Mouse (Mus musculus): ENCODE results near the gene Cfap65.
A peak's percentile ranks its signal among the peaks of the same experiment; 100 is the strongest.

The Cfap65 gene

GRCm38 (mm10) chr1:74939762-74940161 is 4.4 kb upstream of the Cfap65 start:
- DNase-seq (ENCODE audit: low spot score), result no peak

DNA sequence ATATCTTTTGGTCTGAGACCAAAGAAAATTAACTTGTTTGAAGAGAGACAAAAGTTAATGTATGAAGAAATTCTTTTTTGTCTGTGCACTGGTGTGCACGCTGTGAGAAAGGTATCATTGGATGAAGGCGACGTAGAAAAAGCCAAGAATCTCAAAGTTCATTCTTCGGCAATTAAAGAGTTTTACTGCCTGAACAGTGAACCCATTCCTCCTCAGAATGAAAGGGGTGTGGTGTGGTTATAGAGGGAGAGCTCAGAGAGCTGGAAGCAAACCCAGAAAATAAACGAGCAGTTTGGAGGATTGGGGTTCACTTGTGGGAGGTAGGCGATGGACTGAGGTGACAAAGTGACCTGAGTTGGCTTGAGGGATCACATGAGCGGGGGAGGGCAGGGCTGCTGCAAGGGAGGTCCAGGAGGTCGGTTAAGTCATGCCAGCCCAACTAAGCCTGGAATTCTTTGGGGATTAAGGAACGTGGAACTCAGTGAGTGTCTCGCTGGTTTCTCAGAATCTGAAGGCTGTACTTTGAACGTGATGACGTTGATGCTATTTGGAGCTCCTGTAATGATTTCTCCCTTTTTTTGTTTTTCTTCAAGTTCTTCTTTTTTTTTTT is 927 bp upstream of the Cfap65 start:
- DNase-seq (ENCODE audit: low spot score), result no peak

DNA sequence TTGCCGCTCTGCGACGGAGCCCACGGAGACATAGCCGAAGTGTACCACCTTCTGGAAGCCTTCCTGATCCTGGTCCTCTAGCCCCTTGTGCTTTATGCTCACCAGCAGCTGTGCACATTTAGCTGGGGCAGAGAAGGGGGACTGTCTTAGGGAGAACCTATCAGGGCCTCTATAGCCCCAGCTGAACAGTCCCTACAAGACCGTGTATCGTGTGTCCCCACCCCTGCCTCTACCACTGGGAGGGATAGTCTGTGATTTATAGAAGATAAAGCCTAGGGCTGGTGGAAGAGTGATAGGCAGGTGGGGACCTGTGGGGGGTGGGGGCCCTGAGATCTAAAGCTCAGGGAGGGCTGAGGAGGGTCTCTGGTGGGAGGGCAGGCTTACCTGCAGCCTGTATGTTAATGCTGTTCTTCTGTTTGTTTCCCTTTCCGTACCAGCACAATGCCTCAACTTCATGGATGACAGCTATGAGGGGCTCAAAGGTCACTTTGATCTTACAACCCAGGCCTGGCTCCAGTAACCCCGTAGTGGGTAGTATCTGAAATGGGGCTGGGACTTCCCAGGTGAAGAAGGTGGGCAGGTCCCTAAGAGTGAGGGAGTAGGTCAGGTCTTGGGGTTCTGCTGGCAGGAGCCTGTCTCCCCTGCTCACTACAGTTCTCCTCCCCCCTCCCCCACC is 7.6 kb downstream of the Cfap65 start:
- no peak for DNase-seq (ENCODE audit: low spot score)

DNA sequence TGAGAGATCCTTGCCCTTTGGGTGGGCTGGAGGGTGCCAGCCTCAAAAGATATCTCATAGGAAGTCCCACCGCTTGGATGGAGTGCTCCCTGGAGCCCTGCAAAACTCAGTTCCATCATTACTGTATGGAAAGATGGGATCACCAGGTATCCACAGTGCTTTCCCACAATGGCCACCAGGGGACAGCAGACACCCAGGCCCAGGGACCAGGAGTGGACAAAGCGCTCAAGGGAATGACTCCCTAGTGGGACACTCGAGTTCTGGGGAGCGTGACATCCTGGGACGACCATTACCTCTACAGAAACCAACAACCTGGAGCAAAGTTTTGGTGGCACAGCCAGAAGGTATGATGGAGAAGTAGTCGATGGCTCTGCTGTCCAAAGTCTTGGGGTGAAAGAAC is 8.7 kb downstream of the Cfap65 start:
- peak; percentile 69 for DNase-seq (ENCODE audit: low spot score)

DNA sequence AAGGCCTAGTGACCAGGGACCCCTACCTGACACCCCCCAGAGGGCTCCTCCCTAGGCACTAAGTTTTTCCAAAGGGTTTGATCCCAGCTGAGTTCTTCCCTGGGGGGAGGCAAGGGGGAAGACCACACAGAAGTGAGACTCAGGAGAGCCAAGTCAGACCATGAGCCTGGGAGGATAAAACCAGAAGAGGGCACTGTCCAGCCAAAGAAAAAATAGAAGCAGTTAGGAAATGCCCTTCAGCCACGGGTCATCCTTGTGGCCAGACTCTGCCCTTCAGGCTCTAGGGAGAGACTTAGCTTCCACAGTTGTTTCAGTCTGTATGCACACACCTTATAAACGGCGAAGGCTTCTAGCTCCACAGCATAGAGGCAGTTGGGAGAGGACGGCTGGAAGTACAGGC is 10.9 kb downstream of the Cfap65 start:
- DNase-seq (ENCODE audit: low spot score), result no peak

DNA sequence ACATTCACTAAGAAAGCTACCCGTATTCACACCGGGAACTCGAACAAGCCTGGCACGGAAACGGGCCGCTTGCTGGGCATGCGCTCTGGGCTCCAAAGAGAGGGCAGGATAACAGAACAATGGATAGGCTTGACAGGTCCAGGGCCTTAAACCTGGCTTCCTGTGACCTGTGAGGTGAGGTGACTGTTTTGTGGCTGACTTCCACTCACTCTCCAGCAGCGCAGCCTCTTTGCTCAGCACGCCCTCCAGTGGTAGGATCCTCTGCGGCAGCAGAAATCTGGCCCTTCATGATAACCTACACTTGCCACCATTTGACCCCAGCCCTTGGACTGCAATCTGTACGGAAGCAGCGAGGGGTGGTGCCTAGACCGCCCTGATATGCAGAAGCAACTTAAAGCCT is 19.7 kb downstream of the Cfap65 start:
- DNase-seq (ENCODE audit: low spot score), result no peak

GRCm38 (mm10) chr1:74902191-74902590 is 33.2 kb downstream of the Cfap65 start:
- no peak for DNase-seq (ENCODE audit: low spot score)

GRCm38 (mm10) chr1:74901686-74902085 is 33.7 kb downstream of the Cfap65 start:
- peak; percentile 83 for DNase-seq (ENCODE audit: low spot score)

DNA sequence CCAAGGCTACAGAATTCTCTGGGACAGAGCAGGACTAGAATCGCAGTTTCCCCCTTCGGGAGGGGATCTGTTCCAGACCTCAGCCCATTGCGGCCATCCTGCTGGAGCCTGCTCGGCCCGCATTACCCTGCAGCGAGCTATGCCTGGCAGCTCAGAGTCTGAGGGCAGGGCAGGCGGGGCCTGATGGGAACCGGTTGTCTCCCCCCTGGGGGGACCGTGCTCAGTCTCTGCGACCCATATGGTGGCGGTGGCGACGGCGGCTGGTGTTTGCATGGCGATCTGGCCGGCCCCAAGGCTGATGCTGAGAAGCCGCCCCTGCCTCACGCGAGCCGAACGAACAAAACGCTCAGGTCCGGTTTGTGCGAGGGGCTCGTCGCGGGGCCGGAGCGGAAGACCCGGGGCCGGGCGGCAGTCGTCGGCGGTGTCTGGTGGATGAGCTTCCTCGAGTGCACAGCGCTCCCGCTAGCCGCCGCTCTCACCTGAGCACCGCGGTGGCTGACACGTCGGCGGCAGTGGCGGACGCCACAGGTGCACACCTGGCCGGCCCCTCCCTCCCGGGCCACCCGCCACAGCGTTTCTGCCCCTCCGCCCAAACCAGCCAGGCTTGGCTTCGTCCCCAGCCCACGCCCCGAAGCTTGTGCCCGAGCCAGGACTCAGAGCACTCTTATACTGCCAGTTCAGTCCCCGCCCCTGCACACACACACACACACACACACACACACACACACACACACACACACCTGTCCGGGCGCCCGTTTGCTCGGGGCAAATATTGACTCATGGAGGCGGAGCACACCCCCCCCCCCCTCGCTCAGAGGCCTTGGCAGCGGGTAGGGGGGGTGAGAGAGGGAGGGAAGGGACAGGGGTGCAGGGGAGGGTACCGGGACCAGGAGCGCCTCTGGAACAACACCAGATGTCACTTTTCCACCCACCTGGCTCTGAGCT is 34.8 kb downstream of the Cfap65 start:
- no peak for DNase-seq (ENCODE audit: low spot score)

DNA sequence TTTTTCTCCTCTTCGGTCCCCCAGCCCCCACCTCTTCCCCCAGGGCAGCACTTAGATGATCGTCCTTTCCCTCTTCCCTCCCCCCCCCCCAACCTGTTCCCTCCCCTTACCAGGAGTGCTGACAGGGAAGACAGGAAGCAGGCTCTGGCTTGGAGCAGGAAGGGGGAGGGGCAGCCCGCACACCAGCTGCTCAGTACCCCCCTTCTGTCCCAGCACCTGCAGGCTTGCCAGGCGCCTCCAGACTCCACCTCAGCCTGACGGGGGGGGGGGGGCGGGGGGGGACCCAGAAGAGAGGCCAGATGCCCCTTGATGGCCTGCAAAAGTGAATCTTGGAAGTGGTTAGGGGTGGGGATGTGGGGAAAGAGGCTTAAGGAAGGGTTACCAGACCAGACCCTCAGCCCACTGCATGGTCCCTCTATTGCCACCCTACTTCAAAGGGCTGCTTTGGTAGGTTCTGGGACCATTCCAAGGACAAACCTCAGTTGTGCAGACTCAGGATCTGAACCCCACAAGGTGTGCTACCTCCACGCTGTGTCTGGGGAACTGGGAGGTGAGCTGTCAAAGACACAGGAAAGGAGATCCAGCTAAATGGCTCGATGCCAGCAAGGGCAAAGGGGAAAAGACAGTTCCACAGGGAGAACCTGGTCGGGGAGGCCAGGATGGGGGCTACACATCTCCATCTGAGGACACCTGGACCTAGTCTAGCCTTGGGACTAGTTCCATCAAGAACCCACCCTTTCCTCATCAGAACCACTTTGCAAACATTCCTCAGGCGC is 36.6 kb downstream of the Cfap65 start:
- DNase-seq (ENCODE audit: low spot score), result no peak

- DNase-seq (ENCODE audit: low spot score), result no peak
Measured at GRCm38 (mm10) chr1:74897976-74898375, 37.4 kb downstream of the Cfap65 start.

- peak; percentile 81 for DNase-seq (ENCODE audit: low spot score)
Measured at GRCm38 (mm10) chr1:74894966-74895365, 40.4 kb downstream of the Cfap65 start.

DNA sequence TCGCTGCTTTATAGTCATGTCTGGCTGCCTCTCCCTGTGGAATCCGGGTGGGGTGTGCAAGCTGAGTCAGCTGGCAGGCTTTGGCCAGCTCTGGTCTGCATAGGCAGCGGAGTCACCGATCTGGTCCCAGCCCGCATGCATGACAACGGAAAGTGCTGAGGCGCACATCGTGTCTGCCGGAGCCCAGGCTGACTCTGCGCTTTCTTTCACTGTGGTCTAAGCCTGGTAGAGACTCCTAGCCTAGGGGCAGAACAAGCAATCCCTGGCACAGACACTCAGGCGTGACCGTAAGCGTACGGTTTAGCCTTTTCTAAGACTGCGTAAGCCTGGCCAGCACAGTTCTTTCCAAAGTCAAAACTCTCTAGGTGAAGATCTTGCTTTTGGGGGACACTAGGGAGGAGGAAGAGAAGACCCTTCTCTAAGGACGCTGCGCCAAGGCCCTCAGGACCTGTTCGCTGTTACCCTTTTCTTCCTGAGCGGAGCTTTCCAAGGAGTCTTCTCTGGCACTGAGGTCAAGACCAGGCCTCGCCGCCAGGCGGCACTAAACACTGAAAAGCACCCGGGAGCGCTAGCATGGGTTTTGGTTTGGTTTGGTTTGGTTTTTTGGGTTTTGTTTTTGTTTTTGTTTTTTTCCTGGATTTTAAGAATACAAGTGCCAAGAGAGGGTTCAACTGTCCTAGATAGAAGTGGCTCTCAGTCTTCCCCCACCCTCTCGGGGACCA is 42.1 kb downstream of the Cfap65 start, which contains the start of gene Cryba2:
Gene Cryba2 (minus strand): TSS at position 10 of the 722 bp plus-strand sequence.
- peak; percentile 80 for DNase-seq (ENCODE audit: low spot score)

- no peak for DNase-seq (ENCODE audit: low spot score)
Measured at GRCm38 (mm10) chr1:74892351-74893133, 42.9 kb downstream of the Cfap65 start.

DNA sequence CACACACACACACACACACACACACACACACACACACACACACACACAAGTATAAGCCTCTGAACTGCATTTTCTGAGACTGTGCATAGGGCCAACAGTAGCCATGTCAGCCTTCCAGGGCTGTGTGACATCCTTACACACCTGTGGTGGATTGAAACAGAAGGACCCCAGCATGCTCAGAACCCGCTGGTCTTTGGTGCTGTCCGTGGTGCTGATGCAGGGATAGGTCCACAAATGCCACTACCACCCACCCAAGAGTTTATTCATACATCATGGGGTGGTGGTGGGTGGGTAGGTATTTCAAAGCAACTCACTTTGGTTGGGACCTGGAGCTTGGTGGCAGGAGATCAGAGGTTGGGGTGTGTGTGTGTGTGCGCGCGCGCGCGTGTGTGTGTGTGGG is 43.9 kb downstream of the Cfap65 start:
- DNase-seq (ENCODE audit: low spot score), result peak; percentile 79

DNA sequence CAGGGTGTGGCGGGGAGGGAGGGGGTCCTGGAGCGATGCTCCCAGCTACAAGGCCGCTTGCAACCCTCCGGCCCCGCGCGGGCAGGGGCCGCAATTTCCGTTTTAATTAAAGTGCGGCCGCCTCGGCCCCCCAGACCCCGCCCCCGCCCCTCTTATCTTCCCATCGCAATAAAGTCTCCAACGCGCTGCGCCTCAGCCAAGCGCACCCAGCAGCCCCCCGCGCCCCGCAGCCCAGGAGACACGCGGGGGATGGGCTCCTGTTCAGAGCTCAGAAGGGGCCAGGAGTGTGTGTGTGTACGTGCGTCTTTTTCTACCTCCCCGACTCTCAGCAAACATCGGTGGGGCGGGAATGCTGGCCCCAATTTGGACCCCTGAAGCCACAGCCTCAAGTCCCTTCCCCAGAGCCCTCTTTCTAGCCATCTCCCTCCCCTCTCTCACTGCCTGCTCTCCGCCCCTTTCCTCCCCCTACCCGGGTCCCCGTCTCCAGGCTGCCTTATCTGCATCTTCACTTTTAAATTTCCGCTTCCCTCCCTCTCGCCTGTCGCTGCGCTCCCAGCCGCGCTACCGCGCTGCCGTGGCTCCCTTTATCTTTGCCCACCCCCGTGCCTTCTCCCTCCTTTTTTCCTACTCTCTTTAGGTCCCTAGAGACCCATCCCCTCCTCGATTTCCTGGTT is 49.9 kb downstream of the Cfap65 start, which contains the start of gene Fev:
Gene Fev (minus strand): TSS at position 51 of the 674 bp plus-strand sequence.
- DNase-seq (ENCODE audit: low spot score), result no peak

GRCm38 (mm10) chr1:74884196-74885141 is 50.9 kb downstream of the Cfap65 start:
- DNase-seq (ENCODE audit: low spot score), result no peak

DNA sequence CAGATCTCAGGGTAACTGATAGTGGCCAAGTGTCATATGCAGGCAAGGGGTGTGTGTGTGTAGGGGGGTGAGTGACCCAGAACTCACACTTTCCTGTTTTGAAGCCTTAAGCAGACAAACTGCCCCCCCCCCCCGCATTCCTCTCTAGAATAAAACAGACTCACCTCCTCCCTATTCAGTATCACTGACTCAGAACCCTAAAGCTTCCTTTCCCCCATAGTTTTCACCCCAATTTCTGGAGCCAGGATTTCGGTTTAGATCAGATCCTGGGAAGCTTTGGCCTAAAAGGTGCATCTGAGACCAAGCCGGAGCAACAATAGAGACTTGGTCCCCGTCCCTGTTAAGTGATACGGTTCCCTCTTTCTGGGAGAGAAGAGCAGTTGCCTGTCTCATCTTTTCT is 52.0 kb downstream of the Cfap65 start:
- DNase-seq (ENCODE audit: low spot score), result no peak

- no peak for DNase-seq (ENCODE audit: low spot score)
Measured at GRCm38 (mm10) chr1:74882828-74883227, 52.6 kb downstream of the Cfap65 start.

Measured in testis, postnatal 10 days (tissue).